In the genomic region with DNA sequence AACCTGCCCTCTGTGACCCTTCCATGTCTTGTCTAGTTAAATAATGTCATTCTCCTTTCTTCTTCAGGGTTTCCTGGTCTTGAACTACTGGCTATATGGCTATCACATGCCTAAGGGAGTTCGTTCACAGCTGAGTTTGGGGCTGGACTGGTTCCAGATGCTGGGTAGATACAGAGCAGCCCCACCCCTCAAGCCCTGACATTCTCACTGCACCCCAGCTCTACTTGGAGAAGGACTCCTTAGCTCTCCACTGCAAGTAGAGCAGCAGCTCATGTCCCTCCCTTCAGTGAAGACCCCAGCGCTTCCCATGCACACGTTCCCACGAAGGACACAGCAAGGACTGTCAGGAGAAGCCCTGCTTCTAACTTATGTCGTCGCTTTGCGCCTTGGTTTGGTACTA, we compare ENCODE assay signal across 25 mouse cellular contexts.
DNase-seq lines count a peak whose midpoint lies in the region; ATAC-seq lines count a peak whose summit lies in the region.
"Had no signal": no experiment of that assay in that cellular context is flagged by ENCODE, and none has a peak within 500 bp of the region (broad histone marks: within the 10 kb centered on the region; RNA-seq: fewer than 3 reads in every experiment).

No protein-coding gene starts in this region.

- no peaks in the 10 kb centered on the region for H3K27me3 ChIP-seq in liver, embryonic 12.5 days (replicated peaks)
- no peaks in the 10 kb centered on the region for H3K27me3 ChIP-seq in liver, embryonic 16.5 days (ENCODE audit: control insufficient read depth, insufficient read depth, low read depth, low read length)
- no peaks in the 10 kb centered on the region for H3K27me3 ChIP-seq in kidney, embryonic 14.5 days (ENCODE audit: control insufficient read depth, insufficient read depth, low read length)
- H3K27me3 ChIP-seq in midbrain, embryonic 14.5 days (ENCODE audit: control insufficient read depth, insufficient read depth, low read length), result no peaks in the 10 kb centered on the region
- H3K27me3 ChIP-seq: embryonic facial prominence, embryonic 13.5 days; embryonic facial prominence, embryonic 15.5 days; Patski had no signal

- H3K27ac ChIP-seq in liver, embryonic 12.5 days, result no peak overlapping the region
- no peak overlapping the region for H3K27ac ChIP-seq in liver, embryonic 16.5 days (ENCODE audit: low read length)
- no peak overlapping the region for H3K27ac ChIP-seq in kidney, embryonic 14.5 days (ENCODE audit: low read depth, low read length)
- no peak overlapping the region for H3K27ac ChIP-seq in midbrain, embryonic 14.5 days (replicated peaks; ENCODE audit: low read depth, low read length)
- H3K27ac ChIP-seq: embryonic facial prominence, embryonic 13.5 days; embryonic facial prominence, embryonic 15.5 days; forebrain, embryonic 10.5 days had no signal

- no peak overlapping the region for H3K4me2 ChIP-seq in liver, embryonic 12.5 days
- H3K4me2 ChIP-seq in liver, embryonic 16.5 days (ENCODE audit: low read depth, low read length), result no peak overlapping the region
- H3K4me2 ChIP-seq in kidney, embryonic 14.5 days (replicated peaks; ENCODE audit: low read depth, low read length), result no peak overlapping the region
- H3K4me2 ChIP-seq in midbrain, embryonic 14.5 days (ENCODE audit: low read length), result no peak overlapping the region
- H3K4me2 ChIP-seq: embryonic facial prominence, embryonic 13.5 days; embryonic facial prominence, embryonic 15.5 days had no signal

- H3K36me3 ChIP-seq in liver, embryonic 12.5 days, result peaks cover 73% of the 10 kb centered on the region
- peaks cover 26% of the 10 kb centered on the region for H3K36me3 ChIP-seq in liver, embryonic 16.5 days (ENCODE audit: control insufficient read depth, insufficient read depth)
- H3K36me3 ChIP-seq in kidney, embryonic 14.5 days (ENCODE audit: control insufficient read depth, insufficient read depth, low read length), result peaks cover 63% of the 10 kb centered on the region
- peaks cover 68% of the 10 kb centered on the region for H3K36me3 ChIP-seq in midbrain, embryonic 14.5 days (ENCODE audit: control insufficient read depth, insufficient read depth, low read length)

- no peak overlapping the region for H3K9ac ChIP-seq in liver, embryonic 12.5 days
- H3K9ac ChIP-seq in liver, embryonic 16.5 days (ENCODE audit: low read depth, low read length), result no peak overlapping the region
- H3K9ac ChIP-seq in kidney, embryonic 14.5 days (ENCODE audit: low read depth, low read length), result no peak overlapping the region
- no peak overlapping the region for H3K9ac ChIP-seq in midbrain, embryonic 14.5 days (replicated peaks; ENCODE audit: low read length)
- H3K9ac ChIP-seq: embryonic facial prominence, embryonic 13.5 days; embryonic facial prominence, embryonic 15.5 days had no signal

- H3K9me3 ChIP-seq in liver, embryonic 12.5 days (replicated peaks), result no peaks in the 10 kb centered on the region
- H3K9me3 ChIP-seq in liver, embryonic 16.5 days (replicated peaks; ENCODE audit: control insufficient read depth, low read length), result no peaks in the 10 kb centered on the region
- H3K9me3 ChIP-seq in kidney, embryonic 14.5 days (ENCODE audit: control insufficient read depth, low read length), result no peaks in the 10 kb centered on the region
- H3K9me3 ChIP-seq in midbrain, embryonic 14.5 days (ENCODE audit: control insufficient read depth, low read length), result no peaks in the 10 kb centered on the region
- H3K9me3 ChIP-seq: embryonic facial prominence, embryonic 13.5 days; embryonic facial prominence, embryonic 15.5 days; forebrain, embryonic 10.5 days had no signal

- 0 out of 2 replicates have a peak, but pooled peaks have one; percentile 26 for ATAC-seq in liver, embryonic 12.5 days
- ATAC-seq in liver, embryonic 16.5 days (ENCODE audit: low read depth), result 0 out of 2 replicates have a peak, but pooled peaks have one; percentile 30
- ATAC-seq in megakaryocyte-erythroid progenitor cell, adult 5-6 weeks (replicated peaks; ENCODE audit: low FRiP score, low TSS enrichment, poor library complexity, severe bottlenecking), result peak; percentile 52
- ATAC-seq in kidney, embryonic 14.5 days (ENCODE audit: low FRiP score, low TSS enrichment), result no peak
- no peak for ATAC-seq in midbrain, embryonic 14.5 days (ENCODE audit: low FRiP score, low TSS enrichment)
- ATAC-seq: activated CD4-positive, CD25-positive, alpha-beta regulatory T cell, adult 4 months; forebrain, embryonic 14.5 days; forebrain, embryonic 16.5 days; Patski had no signal

- intact Hi-C loops in heart, postnatal 14 days (cut with DNase I), result no loop called here

- H3K4me3 ChIP-seq in liver, embryonic 12.5 days, result no peak overlapping the region
- H3K4me3 ChIP-seq in liver, embryonic 16.5 days (ENCODE audit: low read depth, low read length), result no peak overlapping the region
- no peak overlapping the region for H3K4me3 ChIP-seq in kidney, embryonic 14.5 days (ENCODE audit: low read length)
- H3K4me3 ChIP-seq in midbrain, embryonic 14.5 days (replicated peaks; ENCODE audit: low read depth, low read length), result no peak overlapping the region
- H3K4me3 ChIP-seq: embryonic facial prominence, embryonic 13.5 days; embryonic facial prominence, embryonic 15.5 days; erythroblast, embryonic 14.5 days; forebrain, embryonic 10.5 days had no signal

- DNase-seq in heart, adult 11 months, result peak; percentile 84
- no peak for DNase-seq in heart, postnatal 14 days
- no peak for DNase-seq in liver
- DNase-seq in midbrain, embryonic 14.5 days, result no peak
- DNase-seq: adrenal gland, adult 2 months; adrenal gland, postnatal 10 days; adrenal gland, postnatal 25 days; cerebellum, adult 11 months; cerebellum, adult 18-20 months; cerebellum, adult 8-10 months; cerebellum, adult 9-11 months; cerebellum, postnatal 14 days; cerebellum, postnatal 36 days had no signal

- H3K4me1 ChIP-seq in liver, embryonic 12.5 days, result peaks cover 43% of the 10 kb centered on the region
- H3K4me1 ChIP-seq in liver, embryonic 16.5 days (ENCODE audit: control insufficient read depth, low read depth, low read length), result peaks cover 8% of the 10 kb centered on the region
- H3K4me1 ChIP-seq in kidney, embryonic 14.5 days (ENCODE audit: control insufficient read depth, insufficient read depth, low read length), result no peaks in the 10 kb centered on the region
- no peaks in the 10 kb centered on the region for H3K4me1 ChIP-seq in midbrain, embryonic 14.5 days (ENCODE audit: control insufficient read depth, insufficient read depth, low read length)
- H3K4me1 ChIP-seq: embryonic facial prominence, embryonic 13.5 days; embryonic facial prominence, embryonic 15.5 days; forebrain, embryonic 10.5 days had no signal

- 80% methylated on average over 7 of the region's 7 CpGs for WGBS in liver, embryonic 12.5 days (ENCODE audit: insufficient replicate concordance)
- WGBS in liver, embryonic 16.5 days (ENCODE audit: insufficient replicate concordance), result 82% methylated on average over 7 of the region's 7 CpGs
- WGBS in kidney, embryonic 14.5 days, result 91% methylated on average over 7 of the region's 7 CpGs
- WGBS in midbrain, embryonic 14.5 days, result 97% methylated on average over 7 of the region's 7 CpGs

Comparison
In these comparisons a context has a peak if more than half of its experiments do, and no peak if none do; other contexts are left out.
1. ATAC-seq: peak in liver, embryonic 12.5 days (single experiment), liver, embryonic 16.5 days (single experiment) and megakaryocyte-erythroid progenitor cell, adult 5-6 weeks (single experiment); none in kidney, embryonic 14.5 days (single experiment) and midbrain, embryonic 14.5 days (single experiment).